Mouse (Mus musculus) heart, postnatal 10 days (tissue): ENCODE data around the gene Slc32a1. TPM values are rescaled to one million over a fixed set of nuclear protein-coding genes. Genes with fewer than 3 reads are reported as not detected.

ENCODE experiments used
- DNase-seq, 2 experiments: peaks; one replicate each; pipeline ENCODE4 v3.0.0; 2021
- intact Hi-C: fragments of 180-260 bp; cut with DNase I; formaldehyde crosslinking; loops from one replicate; pipeline ENCODE4 v1.15.1; 2025
- microRNA-seq, 2 experiments: library from miRNA; unstranded; fragments of <30 nt; microRNA quantifications; one replicate each; pipeline ENCODE4 v1.2.0; 2022
- total RNA-seq, 2 experiments: library from RNA; stranded (reverse); gene quantifications; 2 replicates each; pipeline ENCODE4 v1.2.3; 2021

Gene Slc32a1
- total RNA-seq, 2 experiments from 2014 or later, result not detected

GRCm38 (mm10) chr2:158654717-158655116 is 44.1 kb downstream of the Slc32a1 start:
- intact Hi-C loops, result loop anchor here (5.0 to 10.0 kb wide), 2 partner anchors 88 to 210 kb away; no protein-coding TSS in a partner anchor
- DNase-seq, result peak in 1 of 2 experiments; percentile 48

GRCm38 (mm10) chr2:158655806-158656205 is 45.2 kb downstream of the Slc32a1 start:
- DNase-seq, result no peak
- intact Hi-C loops, result loop anchor here (10.0 kb wide), 1 partner anchor 209 kb away; no protein-coding TSS in a partner anchor

GRCm38 (mm10) chr2:158658822-158659221 is 48.3 kb downstream of the Slc32a1 start:
- peak in 1 of 2 experiments; percentile 38 for DNase-seq
- intact Hi-C loops, result loop anchor here (10.0 kb wide), 1 partner anchor 206 kb away; no protein-coding TSS in a partner anchor

GRCm38 (mm10) chr2:158659346-158659745 is 48.8 kb downstream of the Slc32a1 start:
- DNase-seq, result no peak
- intact Hi-C loops, result loop anchor here (10.0 kb wide), 1 partner anchor 205 kb away; no protein-coding TSS in a partner anchor

GRCm38 (mm10) chr2:158665098-158665497 is 54.5 kb downstream of the Slc32a1 start, which contains the start of gene Ppp1r16b:
TSS of gene Ppp1r16b (plus strand) at chr2:158665398.
- intact Hi-C loops, result loop anchor here (5.0 kb wide), 1 partner anchor 77 kb away; no protein-coding TSS in a partner anchor
- DNase-seq, result no peak

Small RNAs within 50 kb of the gene (microRNA-seq; reads per million reads assigned to microRNA genes)
- 3.3 to 3.8 reads per million in 2 experiments for gene Mir3474

Other genes starting within 250 kb of the Slc32a1 start
- under 1 TPM in 1 of 2 experiments, not detected in 1; 0.24 TPM for gene Snhg11, start 235.1 kb upstream of the Slc32a1 start, total RNA-seq
- 10 to 100 TPM; 30.5 to 33.3 TPM for gene Ralgapb, start 200.9 kb upstream of the Slc32a1 start, total RNA-seq
- 10 to 100 TPM in 1 of 2 experiments, 1 to 10 TPM in 1; 5.5 to 19.7 TPM for gene Adig, start 108.2 kb upstream of the Slc32a1 start, total RNA-seq
- gene Arhgap40, start 98.0 kb upstream of the Slc32a1 start, total RNA-seq, result not detected
- gene Actr5, start 14.1 kb downstream of the Slc32a1 start, total RNA-seq, result 1 to 10 TPM; 7.5 to 8.2 TPM
- gene Ppp1r16b, start 54.6 kb downstream of the Slc32a1 start, total RNA-seq, result 10 to 100 TPM; 18.3 to 22.1 TPM
- 1 to 10 TPM; 8.7 to 9.6 TPM for gene Fam83d, start 157.3 kb downstream of the Slc32a1 start, total RNA-seq
- 10 to 100 TPM; 24.9 to 30.2 TPM for gene Dhx35, start 184.0 kb downstream of the Slc32a1 start, total RNA-seq